Mouse (Mus musculus): ENCODE measurements at regions not wholly inside any gene's neighbourhood (a gene's known extent, or its start where the extent isn't known, plus 50 kb on each side); places are given as distances from the start of the nearest gene placed in this dataset.

GRCm38 (mm10) chr1:121254196-121254595 is 78.2 kb downstream of the Insig2 start:
- Histone ChIP-seq H3K4me1 (ENCODE audit: control insufficient read depth, insufficient read depth, insufficient read length, low read length) (no peaks in the 10 kb centered on the region), H3K36me3 (ENCODE audit: control insufficient read depth, insufficient read depth, low read length) (no peaks in the 10 kb centered on the region), H3K4me3 (ENCODE audit: low read depth, low read length) (no peak overlapping the region), H3K27me3 (ENCODE audit: control insufficient read depth, insufficient read depth, low read length) (no peaks in the 10 kb centered on the region), H3K27ac (ENCODE audit: insufficient read depth, low read depth, low read length) (no peak overlapping the region)
- no peak for TF ChIP-seq POLR2A (IDR thresholded peaks at IDR 0.05; ENCODE audit: low read depth, low read length)
- TF ChIP-seq CTCF (IDR thresholded peaks at IDR 0.05; ENCODE audit: extremely low read depth, insufficient read length, insufficient replicate concordance, low read depth, low read length): no peak
- WGBS: 50% methylated on average over 9 of the region's 9 CpGs

Measured in small intestine, adult 2 months (tissue).